Mouse (Mus musculus) cerebellum, postnatal 25 days (tissue): ENCODE results near the gene Rgs16.
A peak's percentile ranks its signal among the peaks of the same experiment; 100 is the strongest.

Source experiments
- DNase-seq, 2 experiments: peaks; one replicate each; pipeline ENCODE4 v3.0.0; 2021; ENCODE audit warnings: mixed read lengths in 2 of 2

Rgs16 gene

DNA sequence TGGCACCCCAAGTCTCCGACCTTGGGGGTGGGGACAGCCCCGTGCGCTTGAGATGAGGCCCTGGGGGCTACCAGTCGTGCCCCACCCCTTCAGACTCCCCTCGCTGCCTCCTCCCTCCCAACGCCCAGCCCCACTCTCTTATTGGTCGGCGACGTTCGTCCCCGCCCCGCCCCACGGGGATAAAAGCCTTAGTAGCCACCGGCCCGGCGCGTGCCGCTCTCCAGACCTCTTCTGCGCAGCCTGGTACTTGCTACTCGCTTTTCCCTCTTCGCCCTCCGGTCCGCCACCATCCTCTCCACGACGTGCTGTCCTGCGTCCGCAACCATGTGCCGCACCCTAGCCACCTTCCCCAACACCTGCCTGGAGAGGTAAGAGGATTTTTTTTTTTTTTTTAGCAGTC, at the start of gene Rgs16:
Gene Rgs16, plus strand, starts transcription at position 205 of the 400 bp plus-strand sequence.
- peak; percentile 87 to 91 for DNase-seq

DNA sequence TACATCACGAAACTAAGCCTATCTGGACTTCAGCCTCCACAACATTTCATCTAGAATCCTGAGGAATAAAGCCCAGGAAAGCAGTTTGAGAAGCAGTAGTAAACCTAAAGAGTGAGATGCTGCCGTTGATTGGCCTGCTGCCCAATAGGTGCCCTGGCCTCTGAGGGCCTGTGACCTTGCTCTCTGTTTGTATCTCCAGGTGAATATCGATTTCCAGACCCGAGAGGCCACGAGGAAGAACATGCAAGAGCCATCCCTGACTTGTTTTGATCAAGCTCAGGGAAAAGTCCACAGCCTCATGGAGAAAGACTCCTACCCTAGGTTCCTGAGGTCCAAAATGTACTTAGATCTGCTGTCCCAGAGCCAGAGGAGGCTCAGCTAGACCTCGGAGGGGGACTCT, 47.6 kb upstream of the Rgs16 start:
- DNase-seq: peak in 1 of 2 experiments; percentile 35

DNA sequence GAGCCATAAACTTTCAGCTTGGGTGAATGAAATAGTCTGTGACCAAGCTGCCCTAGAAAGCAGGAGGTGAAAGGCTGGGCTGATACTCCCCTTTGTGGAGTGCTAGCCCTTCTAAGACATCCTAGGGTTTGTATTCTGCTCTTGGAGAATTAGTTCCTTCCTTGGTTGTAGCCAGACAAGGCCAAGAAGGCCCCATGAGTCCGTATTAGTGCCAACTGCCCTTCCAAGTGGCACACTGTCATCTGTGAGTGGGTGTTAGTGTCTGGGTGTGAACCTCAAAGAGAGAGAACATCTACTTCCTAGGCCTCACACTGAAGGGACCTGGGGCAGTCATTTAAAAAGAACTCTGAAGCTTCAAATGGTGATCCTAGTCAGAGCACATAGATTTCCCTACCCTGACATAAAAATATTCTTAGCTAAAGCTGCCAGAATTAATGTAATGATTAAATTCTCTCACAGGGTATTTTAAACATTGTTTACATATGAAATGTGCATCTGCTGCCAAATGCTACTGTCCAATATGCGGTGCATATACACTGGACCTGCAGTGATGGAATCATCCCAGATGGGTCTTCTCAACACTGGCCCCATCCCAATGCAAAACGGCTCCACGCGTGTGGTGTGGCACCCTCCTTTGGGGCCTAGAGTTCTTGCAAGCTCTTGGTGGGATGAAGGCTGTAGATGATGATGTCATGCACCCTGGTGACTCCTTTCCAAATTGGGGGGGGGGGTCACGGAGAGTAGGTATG, 45.6 kb upstream of the Rgs16 start:
- peak; percentile 30 to 49 for DNase-seq

DNA sequence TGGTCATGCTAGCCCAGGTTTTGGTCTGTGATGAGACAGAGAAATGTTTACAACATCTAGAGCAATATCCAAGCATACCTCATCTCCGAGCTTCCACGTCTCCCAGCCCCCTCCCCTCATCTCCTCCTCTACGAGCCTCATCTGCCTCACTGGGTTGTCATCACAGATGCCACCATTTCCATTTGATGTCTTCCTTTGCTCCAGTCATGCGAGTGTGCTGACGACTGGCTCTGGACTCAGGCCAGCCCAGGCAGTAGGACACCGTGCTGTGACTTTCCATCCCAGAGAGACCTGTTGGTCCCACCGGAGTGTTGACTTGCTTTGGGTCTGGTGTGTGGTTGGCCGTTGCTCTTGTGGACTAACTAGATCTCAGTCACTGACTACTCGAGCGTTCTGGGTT, 44.8 kb upstream of the Rgs16 start:
- DNase-seq: no peak

DNA sequence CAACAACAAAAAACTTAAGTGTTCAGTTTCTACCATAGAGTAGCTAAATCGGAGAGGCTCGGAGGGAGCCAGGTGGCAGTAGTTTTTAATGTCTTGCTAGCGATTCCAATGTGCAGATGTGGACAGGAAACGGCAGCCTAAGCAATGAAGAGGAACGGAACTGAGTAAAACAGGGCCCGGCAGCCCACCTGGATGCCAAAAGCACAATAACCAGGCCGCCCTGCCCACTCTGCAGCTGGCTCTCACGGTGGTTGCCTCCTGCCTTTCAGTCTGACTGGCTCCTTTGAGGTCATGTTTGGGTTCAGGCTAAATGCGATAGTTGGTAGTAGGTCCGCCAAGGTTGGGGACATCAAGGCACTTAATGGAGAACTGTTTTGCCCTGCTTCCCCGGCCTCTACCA, 44.1 kb upstream of the Rgs16 start:
- no peak for DNase-seq

DNA sequence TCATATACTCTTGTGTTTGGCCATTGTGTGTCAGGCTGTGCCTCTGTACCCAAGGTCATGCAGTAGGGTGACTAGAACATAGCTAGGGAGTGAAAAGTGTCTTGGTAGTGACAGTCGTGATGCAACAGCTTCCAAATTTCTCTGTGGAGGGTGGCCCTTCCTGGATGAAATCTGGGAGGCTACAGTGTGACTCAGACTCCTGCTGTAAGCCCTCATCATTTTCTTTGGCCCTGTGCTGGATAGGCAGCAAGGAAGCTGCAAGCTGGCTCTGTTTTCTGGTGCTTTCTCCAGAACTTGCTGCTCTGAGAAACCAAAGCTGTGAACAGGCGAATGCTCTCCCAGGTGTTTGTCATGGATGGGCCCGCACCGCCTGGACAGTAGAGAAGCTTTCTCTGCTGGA, 43.6 kb upstream of the Rgs16 start:
- DNase-seq: no peak

DNA sequence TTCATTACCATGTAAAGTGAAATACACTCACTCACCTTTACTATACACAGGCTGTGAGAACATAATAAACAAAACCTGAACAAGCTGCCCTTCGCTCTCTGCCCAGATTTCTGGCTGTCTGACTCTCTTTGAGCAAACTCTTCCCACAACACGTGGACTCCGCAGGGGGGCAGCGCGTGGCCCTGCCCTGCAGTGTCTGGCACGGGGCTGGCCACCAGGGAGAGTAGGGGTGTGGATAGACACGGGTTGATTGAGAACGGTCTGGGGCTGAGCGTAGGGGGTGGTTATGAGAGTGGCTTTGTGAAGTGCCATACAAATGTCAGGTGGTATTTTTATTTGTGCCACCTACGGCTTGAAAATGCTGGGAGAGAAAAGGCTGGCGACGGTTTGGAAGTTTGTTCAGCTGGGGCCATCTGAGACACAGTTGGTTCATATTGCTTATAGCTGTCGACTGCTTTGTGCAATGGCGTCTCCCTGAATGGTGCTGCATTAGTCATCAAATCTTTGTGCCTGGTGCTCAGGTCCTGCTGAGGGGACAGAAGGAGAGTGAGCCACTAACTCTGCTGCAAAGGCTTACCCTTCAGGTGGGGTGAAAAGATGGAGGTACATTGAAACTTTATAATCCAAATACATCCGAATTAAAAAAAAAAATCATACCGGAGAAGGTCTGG, 42.4 kb upstream of the Rgs16 start:
- peak; percentile 69 to 81 for DNase-seq

DNA sequence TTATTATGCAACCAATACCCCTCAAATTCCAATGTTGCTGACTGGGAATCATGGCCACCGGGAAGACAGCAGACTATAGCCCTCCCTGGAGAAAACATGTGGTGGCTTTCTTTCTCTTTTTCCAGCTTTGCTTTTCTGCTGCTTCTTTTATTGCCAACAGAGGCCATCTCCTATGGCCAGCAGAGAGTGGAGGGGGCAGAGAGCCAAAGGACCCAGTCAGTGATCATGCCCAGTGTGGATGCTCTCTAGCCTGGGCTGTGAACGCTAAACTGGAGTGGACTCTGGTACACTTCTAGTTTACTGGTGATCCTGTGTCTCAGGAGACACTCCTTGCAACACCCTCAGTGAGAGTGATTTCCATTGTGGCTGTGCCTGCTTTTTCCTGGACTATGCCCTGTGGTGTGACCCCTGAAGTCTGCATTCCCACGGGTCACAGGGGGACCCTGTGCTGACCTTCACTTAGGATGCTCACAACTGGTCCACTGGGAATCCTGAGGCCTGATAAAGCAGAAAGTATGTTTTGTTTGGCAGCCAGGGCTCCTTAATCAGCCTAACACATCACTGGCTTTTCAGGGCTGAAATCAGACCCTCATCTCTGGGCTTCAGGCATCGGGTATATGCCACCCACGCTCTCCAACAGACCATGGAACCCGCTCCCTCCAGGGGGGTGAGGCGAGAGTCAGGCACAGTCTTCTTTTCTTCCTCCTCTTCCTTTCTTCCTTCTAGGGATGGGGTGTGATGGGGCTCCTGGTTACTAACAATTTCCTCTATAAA, 41.7 kb upstream of the Rgs16 start:
- DNase-seq: peak in 1 of 2 experiments; percentile 45

DNA sequence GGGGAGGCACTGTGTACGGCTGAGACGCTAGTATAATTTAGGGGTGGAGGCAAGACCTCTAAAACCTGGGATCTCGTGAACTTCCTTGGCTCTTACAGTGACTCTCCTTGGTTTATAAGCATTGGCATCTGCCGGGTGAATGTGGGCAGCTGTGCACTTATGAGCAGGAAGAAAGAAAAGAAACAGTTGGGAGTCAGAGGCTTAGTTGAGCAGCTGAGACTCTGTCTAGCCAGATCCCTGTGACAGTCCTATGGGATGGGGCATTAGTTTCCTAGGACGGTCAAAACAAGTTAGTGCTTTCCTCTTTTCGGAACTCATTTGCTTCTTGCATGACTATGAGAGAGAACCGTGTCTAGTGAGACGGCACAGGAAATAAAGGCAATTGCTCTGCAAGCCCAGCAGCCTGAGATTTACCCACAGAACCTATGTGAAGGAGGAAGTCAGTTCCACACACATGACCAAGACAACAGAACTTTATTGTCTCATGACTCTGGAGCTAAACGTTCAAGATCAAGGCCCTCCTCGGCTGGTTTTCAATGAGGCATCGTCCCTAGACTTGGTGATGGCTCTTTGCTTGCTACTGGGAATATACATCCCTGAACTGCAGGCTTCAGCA, 39.6 kb upstream of the Rgs16 start:
- DNase-seq: no peak

DNA sequence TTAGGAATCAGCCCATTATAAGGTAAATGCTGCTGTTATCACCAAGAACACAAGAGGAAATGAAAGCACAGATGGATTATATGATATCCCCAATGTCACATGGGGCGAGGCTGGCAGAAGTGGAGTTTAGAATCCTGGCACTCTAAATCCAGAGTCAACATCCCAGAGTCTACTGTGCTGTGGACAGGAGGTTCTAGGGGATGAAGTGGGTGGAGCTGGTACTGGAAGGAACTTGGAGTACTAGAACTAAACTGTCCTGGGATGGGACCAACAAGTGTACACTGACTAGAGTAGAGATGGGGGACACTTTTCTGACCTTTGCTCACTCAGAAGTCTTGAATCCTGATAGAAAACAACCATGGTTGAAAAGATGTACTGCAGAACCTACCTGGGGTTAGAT, 38.7 kb upstream of the Rgs16 start:
- DNase-seq: no peak

DNA sequence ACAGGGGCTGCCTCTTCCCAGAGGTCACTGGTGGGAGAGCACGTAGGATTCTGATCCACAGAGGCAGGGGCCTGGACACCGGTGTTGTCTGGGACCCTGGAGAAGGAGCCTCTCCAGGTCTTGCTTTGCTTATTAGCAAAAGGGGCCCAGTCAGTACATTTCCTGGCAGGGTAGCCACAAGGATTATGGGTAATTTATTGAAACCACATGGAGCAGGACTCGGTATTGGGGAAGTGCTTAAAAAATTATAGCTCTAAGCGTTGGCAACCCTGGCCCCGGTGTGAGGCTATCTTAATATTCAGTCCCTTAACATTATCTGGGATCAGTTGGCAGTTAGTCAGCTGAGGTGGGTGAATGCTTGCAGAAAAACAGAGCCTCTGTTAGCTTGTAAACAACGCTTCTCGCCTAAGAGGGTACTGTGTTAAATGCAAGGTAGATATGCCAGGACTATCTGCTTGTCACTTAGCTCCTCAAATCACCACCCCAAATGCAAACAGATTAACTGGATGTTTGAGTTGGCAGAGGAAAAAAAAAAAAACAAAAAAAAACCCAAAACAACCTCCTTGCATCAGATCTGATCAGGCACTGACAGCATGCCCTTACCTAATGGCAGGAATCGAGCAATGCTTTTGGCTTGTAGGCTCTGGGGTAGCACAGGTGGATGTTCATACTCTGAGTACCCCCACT, 37.8 kb upstream of the Rgs16 start:
- no peak for DNase-seq

DNA sequence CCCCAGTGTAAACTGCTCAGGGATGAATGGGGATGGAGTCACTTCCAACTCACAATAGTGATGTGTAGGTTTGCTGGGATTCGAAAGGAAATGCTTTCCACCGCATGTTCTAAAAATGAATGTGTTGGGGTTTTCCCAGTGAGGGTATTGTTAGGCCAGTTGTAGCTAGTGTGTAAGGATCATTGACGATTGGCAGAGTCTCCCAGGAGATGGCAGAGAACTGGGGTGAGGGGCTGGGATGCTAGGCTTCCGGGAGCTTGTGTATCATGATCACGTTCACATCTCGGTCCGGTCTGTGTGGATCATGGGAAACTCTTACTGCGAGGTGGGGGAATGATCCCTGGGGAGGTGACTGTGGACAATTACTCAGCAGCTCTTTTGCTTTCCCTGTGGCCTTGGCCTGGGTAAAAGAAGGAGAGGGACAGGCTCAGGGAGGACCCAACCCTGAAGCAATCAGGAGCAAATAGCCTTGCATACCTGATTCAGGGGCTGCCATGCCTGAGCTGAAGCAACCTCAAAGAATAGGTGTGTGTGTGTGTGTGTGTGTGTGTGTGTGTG, 37.2 kb upstream of the Rgs16 start:
- no peak for DNase-seq

DNA sequence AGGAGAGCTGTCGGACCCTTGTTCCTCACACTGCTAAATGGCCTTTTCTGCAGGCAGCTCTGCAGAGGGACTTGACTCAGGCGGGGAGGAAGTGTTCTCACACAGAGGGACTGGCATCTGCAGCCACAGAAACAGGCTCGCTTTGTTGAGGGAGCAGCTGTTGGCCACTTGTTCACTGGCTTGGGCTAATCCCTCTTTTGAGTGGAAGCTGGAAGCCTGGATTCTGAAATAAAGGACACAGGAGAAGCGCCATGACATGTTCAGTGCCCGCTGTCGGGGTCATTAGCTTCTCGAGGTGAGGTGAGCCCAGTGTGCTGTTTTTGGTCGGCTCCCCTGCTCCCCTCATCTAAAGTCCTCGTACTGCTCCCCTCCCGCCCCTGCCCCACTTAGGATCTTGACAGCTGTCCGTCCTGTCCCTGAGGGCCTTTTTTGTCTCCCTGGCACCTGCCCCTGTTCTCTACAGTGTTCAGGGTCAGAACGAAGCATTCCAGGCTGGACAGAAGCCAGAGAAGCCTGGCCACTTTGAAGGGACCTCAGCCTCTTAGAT, 36.6 kb upstream of the Rgs16 start:
- no peak for DNase-seq

DNA sequence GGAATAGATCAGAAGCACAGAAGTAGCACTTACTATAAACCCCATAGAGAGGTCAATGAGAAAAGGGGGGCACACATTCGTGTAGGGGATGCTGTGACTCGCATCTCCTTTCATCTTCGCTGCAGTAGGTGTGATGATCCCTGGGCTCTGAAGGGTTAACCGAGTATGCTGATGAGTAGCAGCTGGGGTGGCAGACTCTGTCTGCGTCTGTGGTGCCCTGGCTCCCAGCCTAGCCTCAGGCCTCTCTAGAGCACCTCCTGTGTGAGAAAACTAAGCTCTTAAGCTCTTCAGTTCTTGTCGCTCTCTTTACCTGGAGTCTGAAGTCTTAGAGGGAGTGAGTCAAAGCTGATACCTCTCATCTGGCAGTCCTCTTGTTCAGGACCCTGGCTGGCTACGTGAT, 36.0 kb upstream of the Rgs16 start:
- no peak for DNase-seq

DNA sequence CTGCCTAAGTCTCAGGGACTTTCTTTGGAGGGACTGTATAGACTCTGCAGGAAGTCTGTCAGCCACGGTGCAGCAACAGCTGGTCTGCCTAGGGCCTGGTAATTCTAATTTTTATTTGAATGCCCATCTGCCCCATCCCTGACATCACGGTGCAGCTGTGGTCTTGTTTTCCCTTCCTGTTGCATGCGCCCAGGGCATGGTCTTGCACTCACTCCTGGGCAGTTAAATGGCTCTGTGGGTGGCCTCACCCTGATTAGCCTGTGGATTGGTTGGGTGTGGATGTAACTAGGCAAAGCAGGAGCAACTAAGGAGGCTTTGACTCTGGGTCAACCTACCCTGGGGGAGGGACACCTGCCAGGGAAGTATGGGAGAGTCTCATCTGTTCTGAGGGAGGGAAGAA, 35.2 kb upstream of the Rgs16 start:
- DNase-seq: no peak

DNA sequence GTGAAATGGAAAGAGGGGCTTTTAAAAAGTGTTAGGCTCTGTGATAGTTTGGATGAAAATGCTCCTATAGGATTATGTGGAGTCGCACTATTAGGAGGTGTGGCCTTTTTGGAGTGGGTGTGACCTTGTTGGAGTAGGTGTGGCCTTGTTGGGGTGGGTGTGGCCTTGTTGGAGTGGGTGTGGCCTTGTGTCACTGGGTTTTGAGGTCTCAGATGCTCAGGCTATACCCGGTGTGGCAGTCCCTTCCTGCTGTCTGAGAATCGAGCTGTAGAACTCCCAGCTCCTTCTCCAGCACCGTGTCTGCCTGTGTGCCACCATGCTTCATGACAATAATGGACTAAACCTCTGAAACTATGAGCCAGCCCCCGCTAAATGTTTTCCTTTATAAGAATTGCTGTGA, 31.5 kb upstream of the Rgs16 start:
- no peak for DNase-seq

DNA sequence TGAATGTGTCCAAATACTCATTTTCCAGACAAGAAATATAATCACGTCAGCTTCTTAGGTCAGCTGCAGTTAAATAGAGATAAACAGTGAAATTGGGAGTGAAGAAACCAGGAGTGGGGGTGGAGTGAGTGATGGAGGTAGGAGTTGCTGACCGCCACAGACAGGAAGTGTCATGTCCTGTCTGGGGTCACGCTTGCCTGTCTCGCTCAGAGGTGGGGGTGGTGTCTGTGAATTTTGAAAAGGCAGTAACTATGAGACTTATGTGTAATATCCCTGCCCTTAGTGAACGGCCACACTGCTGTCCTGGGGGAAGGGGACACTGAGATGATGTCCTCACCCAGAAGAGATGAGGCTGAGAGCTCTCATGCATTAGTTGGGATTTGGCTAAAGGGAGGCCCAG, 30.7 kb upstream of the Rgs16 start:
- DNase-seq: no peak

DNA sequence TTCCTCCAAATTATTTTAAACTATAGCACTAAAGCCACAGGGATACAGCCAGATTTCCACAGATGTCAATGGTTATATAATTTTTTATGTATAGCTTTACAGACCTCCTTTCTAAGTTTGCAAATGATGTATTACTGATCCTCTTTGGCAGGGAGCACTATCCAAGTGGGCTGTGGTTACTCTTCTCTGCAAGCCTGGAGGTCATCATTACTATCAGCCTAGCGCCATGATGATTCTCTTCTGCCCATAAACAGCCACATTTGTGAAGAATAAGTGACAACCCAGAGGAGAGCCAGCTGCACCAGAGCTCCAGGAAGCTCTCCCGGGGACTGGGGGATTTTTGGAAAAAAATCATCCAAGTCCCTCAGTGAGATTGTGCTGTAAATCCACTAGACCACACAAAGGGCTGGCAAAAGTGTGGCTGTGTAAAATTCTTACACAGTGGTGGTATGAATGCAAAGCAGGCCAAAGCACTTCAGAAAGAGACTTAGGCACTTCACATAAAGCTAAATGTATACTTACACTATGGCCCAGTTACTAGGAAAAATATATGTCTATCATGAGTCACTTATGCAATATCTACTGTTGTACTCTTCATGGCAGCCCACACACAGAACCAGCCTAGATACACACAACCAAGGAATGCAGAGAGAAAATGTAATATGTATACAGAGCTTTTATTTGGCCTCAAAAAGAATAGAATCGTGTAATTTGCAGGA, 28.4 kb upstream of the Rgs16 start:
- no peak for DNase-seq

DNA sequence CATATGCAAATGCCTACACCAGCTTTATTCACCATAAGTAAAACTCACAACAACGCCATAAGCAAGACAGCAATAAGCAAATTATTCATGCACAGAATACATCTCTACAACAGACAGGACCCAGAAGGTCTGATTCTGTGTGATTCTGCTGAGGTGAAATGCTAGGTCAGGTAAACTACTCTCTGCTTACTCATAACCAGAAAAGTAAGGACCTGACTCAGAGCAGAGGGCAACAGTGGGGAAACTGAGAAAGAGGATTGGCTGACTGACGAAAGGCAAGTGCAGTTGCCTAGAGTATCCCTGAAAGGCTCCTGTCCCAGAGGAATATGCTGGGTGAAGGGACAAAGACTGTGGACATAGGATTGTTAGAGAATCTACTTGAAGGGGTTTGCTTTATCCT, 27.5 kb upstream of the Rgs16 start:
- DNase-seq: no peak

DNA sequence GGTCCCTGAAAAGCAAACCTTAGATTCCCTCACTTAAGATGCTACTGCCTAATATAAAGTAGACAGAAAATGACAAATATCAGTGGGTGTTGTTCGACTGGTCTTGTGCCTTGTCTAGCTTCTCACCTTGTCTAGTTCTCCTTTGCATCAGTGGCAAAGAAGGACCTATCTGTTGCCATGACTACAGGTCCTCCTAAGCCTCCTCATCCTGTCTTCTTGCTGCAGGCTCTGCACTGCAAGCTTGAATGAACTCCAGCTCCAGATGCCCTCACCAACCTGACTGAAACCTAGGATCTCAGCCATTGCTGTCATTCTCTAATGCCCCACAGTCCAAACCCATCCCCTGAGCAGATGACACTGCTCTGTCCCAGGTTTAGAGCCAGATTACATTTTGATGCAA, 22.2 kb upstream of the Rgs16 start:
- DNase-seq: no peak

DNA sequence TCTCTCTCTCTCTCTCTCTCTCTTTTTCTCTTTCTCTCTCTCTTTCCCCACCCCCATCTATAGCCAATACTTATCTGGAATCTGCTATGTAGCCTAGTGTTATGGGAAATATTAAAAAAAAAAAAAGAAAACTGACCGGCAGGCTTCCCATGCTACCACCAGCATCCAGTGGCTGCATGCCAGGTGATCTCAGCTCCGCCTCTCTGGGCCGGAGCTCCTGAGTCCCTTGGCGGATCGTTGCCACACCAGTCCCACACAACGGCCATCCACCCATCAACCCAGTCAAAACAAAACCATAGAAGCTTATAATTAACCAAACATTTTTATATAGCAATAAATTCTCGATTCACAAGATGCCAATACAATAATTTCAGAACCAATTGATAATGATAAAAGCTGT, 19.2 kb upstream of the Rgs16 start:
- DNase-seq: peak in 1 of 2 experiments; percentile 27
